Mouse (Mus musculus) embryonic facial prominence, embryonic 10.5 days (tissue): ENCODE results near the gene Dennd6b. TPM values are rescaled to one million over a fixed set of nuclear protein-coding genes. Genes with fewer than 3 reads are reported as not detected.

ENCODE experiments used
- DNase-seq: peaks from one replicate; pipeline ENCODE4 v3.0.0-alpha.2; 2017; ENCODE audit warnings: low spot score
- H3K27ac ChIP-seq: fragments of 300-500 bp; sonication (generic); replicated peaks from 2 replicates; pipeline ENCODE4 v1.5.1; 2016; ENCODE audit warnings: mild to moderate bottlenecking
- H3K27me3 ChIP-seq: fragments of 300-500 bp; sonication (generic); replicated peaks from 2 replicates; pipeline ENCODE4 v1.6.1; 2016; ENCODE audit warnings: low read depth, mild to moderate bottlenecking; ENCODE audit not compliant: poor library complexity, severe bottlenecking
- H3K36me3 ChIP-seq: fragments of 300-500 bp; sonication (generic); replicated peaks from 2 replicates; pipeline ENCODE4 v1.6.1; 2016; ENCODE audit warnings: mild to moderate bottlenecking, moderate library complexity
- H3K4me1 ChIP-seq: fragments of 300-500 bp; sonication (generic); 2 replicates; pipeline ENCODE4 v1.6.1; 2016
- H3K4me3 ChIP-seq: fragments of 300-500 bp; sonication (generic); 2 replicates; pipeline ENCODE4 v1.5.1; 2016; ENCODE audit warnings: mild to moderate bottlenecking, moderate library complexity
- H3K9me3 ChIP-seq: fragments of 300-500 bp; sonication (generic); 2 replicates; pipeline ENCODE4 v1.6.1; 2016; ENCODE audit warnings: mild to moderate bottlenecking
- WGBS: fragments of 180-500 bp; shearing (Covaris S2); methylation state at CpG from one replicate; pipeline ENCODE4 v1.1.7; 2016; 5-methylcytosine and 5-hydroxymethylcytosine counted together
- polyA plus RNA-seq: library from polyadenylated mRNA; unstranded; fragments of >200 nt; fragmentation: Nextera tagmentation; extraction: Ambion mirVana; gene quantifications from 2 replicates; pipeline ENCODE4 v1.2.1, GENCODE M21; 2016

Gene Dennd6b
- polyA plus RNA-seq, 1 experiment from 2014 or later: 26.1 TPM

DNA sequence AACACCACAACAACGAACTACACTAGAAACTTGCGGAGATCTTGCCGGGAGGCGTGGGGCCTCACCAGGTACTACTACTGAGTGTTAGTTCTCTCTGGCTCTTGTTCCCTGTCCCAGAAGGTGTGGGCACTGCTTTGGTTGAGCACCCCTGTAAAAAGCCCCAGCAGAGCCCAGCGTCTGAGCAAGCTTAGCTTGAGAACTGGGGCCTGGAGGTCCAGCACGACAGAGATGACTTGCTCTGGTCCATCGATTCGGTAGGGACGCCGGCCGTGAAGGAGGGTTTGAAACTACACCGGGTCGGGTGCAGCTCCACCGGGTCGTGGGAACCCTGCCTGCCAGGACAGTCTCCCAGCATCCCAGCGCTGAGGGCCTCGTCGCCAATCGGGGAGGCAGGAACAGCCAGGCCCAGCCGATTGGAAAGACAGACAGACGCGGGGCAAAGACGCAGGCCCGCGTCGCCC lies 16.2 kb downstream of the Dennd6b start:
- DNase-seq: no peak
- under 1% methylated on average over 26 of the region's 26 CpGs for WGBS
- Histone ChIP-seq H3K27me3 (no peaks in the 10 kb centered on the region), H3K4me1 (peaks cover 88% of the 10 kb centered on the region), H3K27ac (peak overlapping the region; percentile 98), H3K36me3 (peaks cover 39% of the 10 kb centered on the region), H3K4me3 (peak overlapping the region; percentile 84), H3K9me3 (no peaks in the 10 kb centered on the region)

DNA sequence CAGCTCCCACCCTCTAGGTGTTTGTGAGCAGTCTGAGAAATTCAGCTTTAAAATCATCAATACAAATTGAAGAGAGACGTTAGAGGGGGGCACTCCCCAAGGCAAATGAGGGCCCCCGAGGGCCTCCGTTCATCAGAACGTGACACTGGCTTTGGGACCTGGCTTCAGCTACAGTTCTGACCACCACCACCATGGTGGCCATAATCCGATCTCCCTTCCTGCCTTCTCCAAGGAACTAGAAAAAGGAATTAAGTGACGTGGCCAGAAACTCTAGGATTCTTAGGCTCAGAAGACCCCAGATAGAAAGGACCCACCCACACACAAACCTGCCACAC lies 16.7 kb downstream of the Dennd6b start:
- no peak for DNase-seq
- Histone ChIP-seq H3K27me3 (no peaks in the 10 kb centered on the region), H3K4me3 (peak overlapping the region; percentile 84), H3K4me1 (peaks cover 88% of the 10 kb centered on the region), H3K27ac (peak overlapping the region; percentile 98), H3K36me3 (peaks cover 34% of the 10 kb centered on the region), H3K9me3 (no peaks in the 10 kb centered on the region)
- 5% methylated on average over 6 of the region's 6 CpGs for WGBS

DNA sequence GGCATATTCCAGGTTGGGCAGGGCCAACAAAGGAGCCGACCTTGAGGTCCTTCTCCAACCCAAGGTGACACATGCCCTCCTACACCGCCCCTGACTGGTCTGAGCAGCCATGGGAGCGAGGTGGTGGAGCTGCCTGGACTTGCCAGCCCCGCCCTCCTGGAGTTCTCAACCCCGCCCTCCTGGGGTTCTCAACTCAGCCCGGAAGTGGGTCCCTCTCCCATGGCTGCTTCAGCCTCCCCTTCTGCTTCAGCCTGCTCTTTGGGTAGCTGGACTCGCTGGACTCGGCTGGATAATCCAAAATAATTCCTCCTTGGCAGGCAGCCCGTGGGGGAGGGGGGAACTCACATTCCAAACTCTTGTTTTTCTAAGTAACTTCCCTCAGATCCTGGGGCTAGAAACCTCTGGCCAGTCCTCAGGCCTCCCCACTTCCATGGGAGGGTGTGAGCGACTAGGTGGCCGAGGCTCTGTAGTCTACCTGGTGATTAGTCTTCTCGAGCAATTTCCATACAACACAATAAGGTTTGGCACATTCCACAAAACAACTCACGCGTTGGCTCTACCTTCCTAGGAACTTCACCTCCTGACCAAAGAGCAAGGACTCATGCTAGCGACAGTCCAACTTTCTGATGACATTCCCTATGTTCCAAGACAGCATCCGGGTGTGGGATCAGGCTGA lies 17.2 kb downstream of the Dennd6b start:
- 4% methylated on average over 16 of the region's 16 CpGs for WGBS
- DNase-seq: peak; percentile 83
- Histone ChIP-seq H3K27ac (peak overlapping the region; percentile 98), H3K36me3 (peaks cover 29% of the 10 kb centered on the region), H3K27me3 (no peaks in the 10 kb centered on the region), H3K9me3 (no peaks in the 10 kb centered on the region), H3K4me1 (peaks cover 88% of the 10 kb centered on the region), H3K4me3 (peak overlapping the region; percentile 84)

DNA sequence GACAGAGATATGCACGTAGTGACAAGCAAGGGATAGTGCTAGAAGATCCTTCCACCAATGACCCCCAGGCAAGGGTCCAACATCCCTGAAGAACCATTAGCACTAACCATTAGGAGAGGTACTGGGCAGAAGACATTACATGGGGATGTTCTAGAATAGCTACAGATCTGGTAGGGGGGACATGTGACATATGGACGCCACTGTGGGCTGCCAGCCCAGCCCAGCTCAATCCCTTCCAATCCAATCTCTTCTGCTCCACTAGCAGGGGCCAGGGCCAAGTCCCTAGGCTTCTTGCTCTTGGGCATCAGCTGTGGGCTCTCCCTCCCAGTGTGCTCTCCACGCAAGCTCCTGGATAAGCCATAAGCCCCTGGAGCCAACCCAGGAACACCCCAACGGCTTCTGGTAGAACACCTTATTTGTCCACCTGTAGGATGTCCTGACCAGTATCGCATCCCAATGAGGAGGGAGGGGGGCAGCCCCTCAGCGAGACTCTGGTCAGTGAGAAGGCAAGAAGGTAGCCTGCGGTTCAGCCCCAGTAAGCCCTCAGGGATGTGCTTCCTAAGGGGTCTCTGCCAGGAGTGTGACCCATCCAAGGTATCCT lies 17.9 kb downstream of the Dennd6b start:
- peak overlapping the region; percentile 84 for H3K4me3 ChIP-seq
- peak overlapping the region; percentile 98 for H3K27ac ChIP-seq
- H3K36me3 ChIP-seq: peaks cover 22% of the 10 kb centered on the region
- 73% methylated on average over 7 of the region's 7 CpGs for WGBS
- peaks cover 89% of the 10 kb centered on the region for H3K4me1 ChIP-seq
- DNase-seq: no peak
- H3K27me3 ChIP-seq: no peaks in the 10 kb centered on the region
- no peaks in the 10 kb centered on the region for H3K9me3 ChIP-seq

DNA sequence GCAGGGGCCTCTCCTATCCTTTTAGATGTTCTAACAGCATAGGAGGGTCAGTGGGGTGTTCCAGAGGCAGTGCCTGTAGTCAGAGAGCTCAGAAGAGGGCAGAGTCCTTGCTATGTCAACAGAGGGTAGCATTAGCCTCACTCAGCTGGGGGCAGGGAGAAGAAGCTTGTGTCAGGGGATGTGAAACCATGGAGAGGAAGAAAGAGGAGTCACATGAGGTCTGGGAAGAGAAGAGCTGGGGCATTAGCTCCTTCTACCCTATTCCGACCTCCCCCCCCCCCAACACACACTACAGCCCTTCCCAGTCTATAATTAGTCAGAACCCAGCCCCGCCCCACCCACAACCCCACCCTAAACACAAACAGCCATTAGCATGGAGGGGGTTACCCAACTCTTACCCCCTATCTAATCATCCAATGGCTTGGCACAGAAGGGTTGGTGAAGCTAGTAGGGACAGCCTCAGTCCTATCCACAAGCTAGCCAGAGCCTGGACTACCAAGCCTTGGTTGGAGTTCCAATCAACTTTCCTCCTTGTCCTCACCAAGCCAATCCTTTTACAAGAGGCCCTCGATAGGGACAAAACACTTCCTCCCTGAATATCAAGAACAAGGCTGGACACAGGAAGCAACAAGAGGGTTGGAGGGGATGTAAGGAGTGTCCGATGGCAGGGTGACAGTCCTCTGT lies 18.6 kb downstream of the Dennd6b start:
- H3K4me3 ChIP-seq: peak overlapping the region; percentile 84
- H3K27me3 ChIP-seq: no peaks in the 10 kb centered on the region
- DNase-seq: no peak
- H3K9me3 ChIP-seq: no peaks in the 10 kb centered on the region
- H3K36me3 ChIP-seq: peaks cover 20% of the 10 kb centered on the region; the same call in 1 of the 2 replicates
- H3K27ac ChIP-seq: peak overlapping the region; percentile 73
- peaks cover 91% of the 10 kb centered on the region for H3K4me1 ChIP-seq
- 73% methylated on average over 4 of the region's 4 CpGs for WGBS

DNA sequence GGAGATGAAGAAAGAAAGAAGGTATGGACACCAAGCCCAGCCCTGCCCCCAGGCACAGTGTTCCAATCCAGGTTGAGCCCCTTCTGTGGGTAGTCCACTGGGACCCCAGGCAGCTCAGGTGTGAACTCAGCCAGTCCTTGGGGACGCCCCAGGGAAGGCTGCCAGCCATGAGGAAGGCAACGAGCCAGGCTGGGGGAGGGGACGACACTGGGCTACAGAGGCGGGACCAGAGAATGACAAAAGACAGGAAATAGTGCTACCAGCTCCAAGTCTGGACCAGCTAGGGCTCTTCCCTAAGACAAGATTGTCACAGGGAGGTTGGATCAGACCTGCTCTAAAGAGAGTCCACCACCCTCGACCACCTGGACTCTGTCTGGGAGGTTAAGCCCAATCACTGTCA lies 19.2 kb downstream of the Dennd6b start:
- no peak for DNase-seq
- H3K27me3 ChIP-seq: no peaks in the 10 kb centered on the region
- peaks cover 91% of the 10 kb centered on the region for H3K4me1 ChIP-seq
- 18% methylated on average over 5 of the region's 5 CpGs for WGBS
- no peaks in the 10 kb centered on the region for H3K9me3 ChIP-seq
- peak overlapping the region; percentile 84 for H3K4me3 ChIP-seq
- peaks cover 20% of the 10 kb centered on the region; the same call in 1 of the 2 replicates for H3K36me3 ChIP-seq
- peak overlapping the region; percentile 73 for H3K27ac ChIP-seq

DNA sequence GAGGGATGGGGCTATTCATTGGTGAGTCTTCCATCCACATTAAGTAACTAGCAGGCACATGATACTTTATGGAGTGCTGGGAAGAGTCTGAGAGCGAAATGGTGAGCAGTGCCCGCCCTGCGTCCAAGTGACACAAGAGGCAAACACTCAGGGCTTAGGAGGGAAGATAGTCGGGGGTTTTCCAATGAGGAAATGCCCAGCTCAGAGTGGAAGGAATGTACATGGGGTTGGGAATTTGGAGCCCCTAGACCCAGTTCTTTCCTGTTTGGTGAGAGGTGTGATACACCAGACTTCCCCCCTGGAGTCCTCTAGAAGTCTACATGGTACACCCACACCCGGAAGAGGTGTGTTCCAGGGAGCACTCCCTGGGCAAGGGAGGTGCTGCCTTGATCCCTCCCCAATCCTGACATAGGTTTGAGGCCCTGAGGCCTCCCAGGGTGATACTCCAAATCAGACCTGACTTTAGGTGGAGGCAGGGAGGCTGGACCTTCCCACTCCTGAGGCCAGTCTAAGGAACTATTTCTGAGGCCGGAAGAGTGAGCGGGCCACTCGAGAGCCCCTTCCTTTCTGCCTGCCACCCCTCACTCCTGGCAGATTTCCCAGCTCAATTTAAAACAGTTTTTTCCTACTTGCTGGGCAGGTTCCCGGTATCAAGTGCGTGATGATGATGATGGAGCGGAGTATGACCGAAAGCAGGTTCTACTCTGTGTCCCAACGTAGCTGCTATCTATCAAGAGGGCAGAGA lies 20.7 kb downstream of the Dennd6b start:
- Histone ChIP-seq H3K27ac (no peak overlapping the region), H3K27me3 (no peaks in the 10 kb centered on the region), H3K4me3 (peak overlapping the region; percentile 76; the same call in 1 of the 2 replicates), H3K4me1 (peaks cover 91% of the 10 kb centered on the region), H3K9me3 (no peaks in the 10 kb centered on the region), H3K36me3 (peaks cover 32% of the 10 kb centered on the region)
- 85% methylated on average over 13 of the region's 13 CpGs for WGBS
- DNase-seq: no peak

DNA sequence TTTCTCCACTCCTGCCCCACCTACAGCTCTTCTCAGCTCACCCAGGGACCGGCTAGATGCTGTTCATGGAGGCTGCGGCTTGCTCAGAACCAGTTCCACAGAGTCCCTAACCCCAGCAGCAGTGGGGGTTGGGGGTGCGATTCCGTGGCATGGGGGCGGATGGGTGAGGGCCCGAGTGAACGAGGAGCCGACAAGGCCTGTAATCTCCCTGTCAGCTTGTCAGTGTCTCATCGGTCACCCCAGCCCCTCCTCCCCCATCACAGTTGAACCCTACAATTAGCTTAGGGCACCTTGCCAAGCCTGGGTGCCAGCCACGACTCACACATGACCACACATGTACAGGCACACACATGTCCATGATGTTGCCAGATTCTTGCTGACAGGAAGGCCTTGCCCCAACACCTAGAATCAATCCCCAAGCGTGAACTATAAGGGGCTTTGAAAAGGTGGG lies 21.4 kb downstream of the Dennd6b start:
- Histone ChIP-seq H3K9me3 (no peaks in the 10 kb centered on the region), H3K36me3 (peaks cover 39% of the 10 kb centered on the region), H3K27me3 (no peaks in the 10 kb centered on the region), H3K27ac (no peak overlapping the region), H3K4me1 (peaks cover 97% of the 10 kb centered on the region), H3K4me3 (peak overlapping the region; percentile 76; the same call in 1 of the 2 replicates)
- WGBS: 60% methylated on average over 11 of the region's 11 CpGs
- no peak for DNase-seq

DNA sequence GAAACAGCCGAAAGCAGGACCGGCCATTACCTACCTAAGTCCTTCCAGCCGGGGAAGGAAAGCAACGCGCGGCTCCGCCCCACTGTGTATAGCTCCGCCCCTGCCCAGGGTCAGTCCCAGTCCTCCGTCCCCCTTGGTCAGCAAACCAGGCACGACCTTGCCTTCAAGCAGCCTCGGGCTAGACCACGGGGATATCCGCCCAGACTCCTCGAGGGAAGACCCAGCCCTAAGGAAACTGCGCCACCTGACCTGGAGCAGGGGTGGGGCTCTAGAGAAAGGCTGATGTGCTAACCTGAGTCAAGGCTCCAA lies 22.4 kb downstream of the Dennd6b start:
- WGBS: under 1% methylated on average over 15 of the region's 15 CpGs
- H3K36me3 ChIP-seq: peaks cover 49% of the 10 kb centered on the region
- peak; percentile 80 for DNase-seq
- peaks cover 99% of the 10 kb centered on the region for H3K4me1 ChIP-seq
- H3K27ac ChIP-seq: peak overlapping the region; percentile 86
- no peaks in the 10 kb centered on the region for H3K9me3 ChIP-seq
- H3K4me3 ChIP-seq: peak overlapping the region; percentile 76
- H3K27me3 ChIP-seq: no peaks in the 10 kb centered on the region

DNA sequence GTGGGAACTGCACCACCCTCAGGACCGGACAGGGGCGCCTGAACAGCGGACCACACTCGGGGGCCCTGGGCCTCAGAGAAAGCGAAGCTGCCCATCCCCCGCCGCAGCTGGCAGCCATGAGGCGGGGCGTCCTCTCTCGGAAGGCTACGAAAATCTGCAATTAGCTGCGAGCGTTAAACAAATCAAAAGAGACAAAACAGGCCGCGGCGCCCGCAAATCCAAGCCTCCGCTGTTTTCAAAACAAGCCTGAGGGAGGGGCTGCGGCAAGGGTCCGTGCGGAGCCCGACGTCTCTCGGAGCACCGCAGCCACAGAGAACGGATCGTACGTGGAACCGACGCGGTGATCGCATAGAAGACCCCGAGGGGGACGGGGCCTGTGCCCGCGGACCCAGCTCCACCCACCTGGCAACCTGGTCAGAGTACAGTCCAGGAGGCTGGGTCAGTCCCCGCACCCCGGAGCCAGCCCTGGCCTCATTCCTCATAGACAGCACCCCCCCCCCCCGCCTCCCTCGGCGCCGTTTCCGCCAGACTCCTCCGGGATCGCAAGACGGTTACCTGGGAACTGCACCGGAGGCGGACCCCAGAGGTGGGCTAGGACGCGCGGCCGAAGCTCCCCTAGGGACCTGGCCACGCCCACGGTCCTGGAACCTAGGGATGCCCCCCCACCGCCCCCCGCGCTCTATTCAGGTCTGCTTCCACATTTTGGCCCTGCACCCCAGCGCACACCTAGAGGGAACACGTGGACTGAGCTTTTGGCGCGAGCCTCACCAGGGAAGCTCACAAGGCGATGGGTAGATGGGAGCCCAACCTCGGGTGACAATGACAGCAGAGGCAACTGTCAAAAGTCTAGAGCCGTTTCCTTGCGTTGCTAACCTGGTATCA lies 23.0 kb downstream of the Dennd6b start:
- H3K4me1 ChIP-seq: peaks cover 96% of the 10 kb centered on the region
- H3K4me3 ChIP-seq: peak overlapping the region; percentile 76
- DNase-seq: peak; percentile 77
- peaks cover 50% of the 10 kb centered on the region for H3K36me3 ChIP-seq
- peak overlapping the region; percentile 86 for H3K27ac ChIP-seq
- no peaks in the 10 kb centered on the region for H3K27me3 ChIP-seq
- WGBS: under 1% methylated on average over 65 of the region's 65 CpGs
- no peaks in the 10 kb centered on the region for H3K9me3 ChIP-seq

DNA sequence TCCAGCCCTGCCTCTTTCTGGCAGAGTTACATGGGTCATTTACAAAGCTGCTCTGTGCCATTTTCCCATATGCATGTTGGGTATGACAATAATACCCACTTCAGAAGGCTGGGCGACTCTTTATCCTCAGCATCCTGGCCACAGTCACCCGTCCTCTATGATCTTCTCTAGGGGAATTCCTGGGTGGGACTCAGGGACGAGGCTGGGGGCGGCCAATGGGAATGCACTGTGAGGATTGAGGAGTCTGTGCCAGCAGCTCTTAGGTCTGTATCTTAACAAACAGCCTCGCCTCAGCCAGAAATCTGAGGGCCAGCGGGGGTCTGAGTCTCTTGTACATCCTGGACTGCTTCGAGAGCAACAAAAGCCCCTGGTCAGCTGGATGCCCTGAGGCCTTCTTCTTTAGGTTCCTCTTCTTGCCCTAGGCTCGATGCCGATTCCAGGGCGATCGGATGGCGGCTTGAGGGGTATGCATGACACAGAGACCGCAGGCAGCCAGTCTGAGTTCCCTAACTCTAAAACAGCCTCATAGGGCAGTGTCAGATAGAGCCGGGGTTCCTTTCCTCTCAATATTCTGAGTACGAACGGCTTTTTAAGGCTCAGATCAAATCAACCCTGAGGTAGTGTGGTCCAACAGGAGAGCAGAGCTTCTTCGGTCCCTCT lies 23.9 kb downstream of the Dennd6b start:
- peaks cover 56% of the 10 kb centered on the region for H3K36me3 ChIP-seq
- H3K4me3 ChIP-seq: peak overlapping the region; percentile 76
- H3K4me1 ChIP-seq: peaks cover 88% of the 10 kb centered on the region
- H3K27ac ChIP-seq: peak overlapping the region; percentile 86
- H3K27me3 ChIP-seq: no peaks in the 10 kb centered on the region
- DNase-seq: no peak
- 33% methylated on average over 17 of the region's 17 CpGs for WGBS
- no peaks in the 10 kb centered on the region for H3K9me3 ChIP-seq
